Mouse (Mus musculus) lung, postnatal 14 days (tissue): ENCODE results near the gene Ebf1.

Source experiments
- DNase-seq: peaks from one replicate; pipeline ENCODE4 v3.0.0; 2021

The Ebf1 gene

DNA sequence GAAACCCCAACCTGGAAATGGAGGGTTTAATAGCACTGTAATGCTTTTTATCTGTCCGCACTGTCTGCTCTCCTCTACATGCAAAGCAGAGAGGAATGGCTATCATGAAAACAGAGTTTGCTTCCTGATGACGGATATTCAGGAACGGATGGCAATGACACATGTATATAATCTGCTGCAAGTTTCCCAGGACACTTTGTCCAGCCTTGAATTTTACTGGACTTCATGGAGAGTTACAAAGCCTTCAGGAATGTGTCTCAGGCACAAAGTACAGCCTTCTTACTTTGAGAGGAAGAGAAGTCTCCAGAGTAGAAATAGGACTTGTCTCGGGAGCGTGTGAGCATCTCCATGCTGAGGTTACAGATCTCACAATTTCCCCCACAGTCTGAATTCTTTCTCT lies 296.7 kb downstream of the Ebf1 start:
- DNase-seq, result no peak

DNA sequence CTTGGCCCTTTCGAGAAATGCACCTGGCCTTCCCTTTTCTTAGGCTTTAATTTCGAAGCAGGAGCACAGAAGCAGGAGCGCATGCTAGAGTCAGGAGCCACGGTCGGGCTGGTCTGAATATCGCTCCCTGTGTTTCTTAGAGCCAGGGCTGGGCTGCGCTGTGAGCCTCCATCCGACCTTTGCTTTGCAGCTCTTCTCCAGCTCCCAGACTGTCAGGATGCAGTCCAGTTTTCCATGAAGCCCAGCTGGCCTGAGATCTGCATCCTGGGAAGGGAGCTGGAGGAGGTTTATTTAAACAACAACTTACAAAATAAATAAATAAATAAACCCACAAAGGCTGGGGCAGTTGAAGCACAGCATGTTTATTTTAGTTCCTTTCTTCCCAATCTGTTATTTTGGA lies 299.9 kb downstream of the Ebf1 start:
- no peak for DNase-seq

DNA sequence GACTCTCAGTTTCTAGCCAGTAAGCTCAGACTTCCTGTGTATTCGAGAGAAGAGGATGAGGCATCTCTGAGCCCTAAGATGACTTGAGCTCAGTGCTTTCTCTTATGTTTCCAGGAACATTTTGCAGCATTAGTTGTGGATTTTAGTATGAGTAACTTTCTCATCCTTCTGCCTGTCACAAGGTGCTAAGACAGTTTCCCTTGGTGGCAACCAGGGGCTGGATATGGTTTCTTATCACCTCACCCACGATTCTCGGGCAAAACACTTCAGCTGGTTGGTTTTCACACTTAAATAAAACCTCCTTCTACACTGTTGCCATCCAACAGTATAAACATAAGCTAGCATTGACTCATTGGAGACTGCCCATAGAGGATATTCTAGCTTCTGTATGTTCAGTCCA lies 306.0 kb downstream of the Ebf1 start:
- no peak for DNase-seq

DNA sequence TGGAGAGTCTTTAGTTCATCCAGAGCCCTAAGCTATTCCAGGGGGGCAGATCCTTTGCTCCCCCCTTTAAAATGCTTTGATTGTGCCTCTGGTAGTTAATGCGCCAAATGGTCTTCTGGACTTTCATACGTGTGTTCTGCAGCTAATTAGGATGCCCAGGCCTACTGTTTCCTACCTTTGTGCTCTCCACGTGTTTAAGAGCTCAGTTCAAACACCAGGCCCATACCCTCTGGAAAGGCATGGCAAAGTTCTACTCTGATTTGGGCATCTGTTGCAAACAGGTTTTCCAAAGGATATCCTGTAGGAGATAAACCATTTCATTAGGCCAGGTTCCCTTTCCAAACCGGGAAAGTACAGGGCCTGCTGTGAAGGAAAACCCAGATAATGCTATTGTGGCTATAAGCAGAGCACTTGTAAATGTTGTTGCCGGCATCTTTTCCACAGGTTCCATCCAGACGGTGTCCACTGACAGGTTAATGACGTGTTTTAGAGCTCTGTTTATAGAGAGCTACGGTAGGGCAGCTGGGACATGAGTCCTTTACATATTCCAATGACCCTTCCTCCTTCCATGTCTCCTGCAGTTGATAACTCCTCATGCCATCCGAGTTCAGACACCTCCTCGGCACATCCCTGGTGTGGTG lies 306.9 kb downstream of the Ebf1 start:
- no peak for DNase-seq

DNA sequence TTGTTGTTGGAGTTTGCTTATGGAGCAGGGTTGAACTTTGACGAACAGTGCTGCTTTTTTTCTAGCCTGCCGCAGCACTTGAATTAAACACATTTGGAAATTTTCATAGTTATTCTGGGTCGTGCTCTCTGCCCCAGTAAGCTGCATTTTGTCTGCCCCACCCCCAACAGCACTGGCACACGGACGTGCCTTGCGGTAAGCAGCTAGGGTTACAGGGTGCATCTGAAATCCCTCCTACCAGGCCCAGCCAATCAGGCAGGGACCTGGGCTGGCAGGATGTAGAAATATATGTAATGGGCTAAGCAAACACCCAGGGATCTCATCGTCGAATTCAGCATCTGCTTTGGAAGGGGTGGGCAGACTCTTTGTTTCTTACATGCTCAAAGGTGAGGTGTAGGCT lies 307.8 kb downstream of the Ebf1 start:
- no peak for DNase-seq

DNA sequence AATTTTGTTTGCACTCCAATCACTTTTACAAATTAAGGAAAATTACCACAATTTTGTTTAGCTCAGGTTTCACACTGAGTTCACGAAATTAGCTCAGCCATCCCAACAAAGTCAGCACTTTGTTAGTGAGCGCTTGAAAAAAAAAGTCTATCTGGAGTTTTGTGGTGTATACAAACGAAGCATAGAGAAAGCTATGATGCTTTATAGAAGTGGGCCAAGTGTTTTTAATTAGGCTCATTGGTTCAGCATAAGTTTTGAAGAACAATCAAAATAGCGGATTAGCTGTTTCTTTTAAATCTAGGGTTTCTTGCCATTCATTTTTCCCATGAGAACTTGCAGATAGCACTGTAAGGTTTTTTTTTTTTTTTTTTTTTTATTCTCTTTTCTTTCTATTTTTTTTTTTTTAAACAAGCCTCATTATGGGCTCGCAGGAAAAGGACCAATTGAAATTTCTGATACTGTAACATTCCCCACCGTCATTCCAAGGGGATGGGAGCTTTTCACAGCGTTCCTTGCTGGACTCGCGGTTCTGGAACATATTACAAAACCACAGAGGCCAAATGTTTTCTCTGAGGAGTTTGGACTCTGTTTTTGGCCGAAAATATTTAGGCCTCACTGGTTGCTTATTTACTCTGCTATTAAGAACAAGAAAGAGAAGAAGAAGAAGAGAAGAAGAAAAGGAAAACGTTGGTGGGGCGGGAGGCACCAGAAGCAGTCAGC lies 308.8 kb downstream of the Ebf1 start:
- no peak for DNase-seq

DNA sequence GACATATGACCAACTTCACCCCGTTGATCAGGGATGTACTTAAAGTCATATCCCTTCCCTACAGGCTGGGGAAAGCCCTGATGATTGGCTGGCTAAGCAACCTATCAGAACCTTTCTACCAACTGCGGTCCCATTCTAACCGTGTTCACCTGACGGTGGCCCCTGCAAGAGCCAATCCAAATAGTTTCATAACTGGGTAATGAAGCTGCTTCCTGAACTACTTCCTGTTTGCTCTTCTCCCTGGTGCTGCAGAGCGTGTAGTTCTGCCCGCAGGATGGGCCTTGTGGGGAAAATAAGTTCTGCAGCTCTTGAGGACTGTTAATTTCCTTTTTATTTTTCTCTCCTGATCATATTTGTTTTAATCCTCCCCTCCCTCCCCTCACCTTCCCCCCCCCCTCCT lies 311.3 kb downstream of the Ebf1 start:
- DNase-seq, result no peak

DNA sequence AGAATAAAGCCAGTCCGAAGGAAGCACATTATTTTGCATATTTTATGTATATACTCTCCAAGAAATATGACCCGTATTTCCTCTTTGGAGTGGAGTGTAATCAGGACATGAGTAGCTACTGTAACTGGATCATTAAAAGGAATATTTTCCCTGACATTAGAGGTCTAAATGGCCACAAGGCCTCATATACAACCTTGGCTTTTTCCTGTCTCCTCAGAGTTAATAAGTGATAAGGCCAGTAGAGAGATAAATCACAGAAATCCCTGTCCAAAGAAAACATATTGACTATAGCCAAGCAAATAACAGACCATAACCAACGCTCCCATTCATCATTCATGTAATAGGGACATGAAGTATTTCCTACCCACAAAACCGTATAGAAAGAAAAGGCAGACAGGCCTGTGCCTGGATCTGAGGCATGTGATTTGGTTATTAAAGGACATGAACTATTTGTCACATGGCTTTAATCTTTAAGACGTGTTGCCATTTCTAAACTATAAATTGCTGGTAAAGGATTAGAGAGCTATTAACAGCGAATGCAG lies 315.9 kb downstream of the Ebf1 start:
- no peak for DNase-seq

DNA sequence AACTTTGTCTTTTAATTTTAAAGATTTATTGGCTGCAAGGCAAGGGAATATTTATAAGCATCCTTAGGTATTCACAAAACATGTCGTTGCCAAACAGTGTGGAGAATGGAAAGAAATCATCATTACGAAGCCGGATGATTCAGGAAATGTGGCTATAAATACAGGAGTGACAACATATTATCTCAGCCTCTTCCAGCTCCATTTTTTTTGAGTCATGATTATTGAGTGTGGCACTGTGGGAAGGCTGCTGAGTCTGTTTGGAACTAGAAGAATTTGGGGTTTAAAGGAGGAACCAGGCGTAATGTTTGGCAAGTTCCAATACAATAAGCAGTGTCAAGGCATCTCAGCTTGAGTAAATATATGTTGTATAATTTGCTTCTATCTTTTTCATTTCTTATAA lies 326.7 kb downstream of the Ebf1 start:
- DNase-seq, result no peak

DNA sequence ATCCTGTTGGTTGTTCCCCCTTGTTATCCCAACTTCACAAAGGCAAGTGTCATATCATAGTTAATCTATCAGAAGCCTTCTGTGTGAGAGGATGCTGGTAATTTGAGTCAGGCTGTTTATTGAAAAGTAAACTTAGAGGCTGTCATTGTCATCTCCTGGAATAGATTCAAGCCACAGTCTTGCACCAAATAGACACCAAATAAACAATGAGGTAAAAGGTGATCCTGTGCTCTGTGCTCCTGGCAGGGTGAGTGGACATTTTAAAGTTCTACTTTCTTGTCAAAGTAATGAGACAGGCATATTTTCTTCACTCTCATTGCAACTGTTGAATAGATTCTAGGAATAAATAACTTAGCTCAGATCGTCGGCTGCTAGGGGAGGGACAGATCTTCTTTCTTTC lies 327.3 kb downstream of the Ebf1 start:
- DNase-seq, result no peak

DNA sequence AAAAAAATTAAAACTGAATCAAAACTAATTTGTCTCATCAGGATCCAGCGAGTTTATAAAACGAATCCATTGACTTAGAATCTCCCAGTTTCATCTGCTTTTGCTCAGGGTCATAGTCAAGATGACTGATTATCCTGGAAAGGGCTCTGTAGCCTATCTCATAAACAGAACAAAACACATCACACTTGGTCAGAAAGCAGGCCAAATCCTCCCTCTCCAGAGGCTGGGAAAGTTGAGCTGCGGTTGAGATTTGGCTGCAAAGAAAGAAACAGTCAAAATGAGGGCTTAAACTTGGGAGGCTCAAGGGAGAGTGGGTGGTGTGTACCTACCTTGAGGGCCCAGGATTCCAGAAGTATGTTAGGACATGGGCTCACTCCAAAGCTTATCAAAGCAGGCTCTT lies 329.5 kb downstream of the Ebf1 start:
- no peak for DNase-seq

DNA sequence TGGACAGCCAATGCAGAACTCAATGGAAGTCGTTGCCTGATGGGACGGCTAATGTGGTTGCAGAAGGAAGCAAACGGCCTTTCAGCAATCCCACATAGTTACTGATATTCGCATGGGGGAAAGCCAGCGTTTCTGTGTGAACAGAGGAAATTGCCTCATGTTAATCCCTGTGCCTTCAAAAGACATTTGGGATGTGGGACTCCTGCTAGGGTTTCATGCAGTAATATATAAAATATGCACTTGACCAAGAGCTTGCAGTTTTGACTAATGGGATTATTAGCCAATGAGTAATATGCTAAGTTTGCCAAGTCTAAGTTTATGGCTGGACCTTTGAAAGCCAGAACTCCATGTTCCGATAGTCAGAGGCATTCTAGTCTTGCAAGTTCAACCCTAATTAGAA lies 331.4 kb downstream of the Ebf1 start:
- DNase-seq, result no peak

DNA sequence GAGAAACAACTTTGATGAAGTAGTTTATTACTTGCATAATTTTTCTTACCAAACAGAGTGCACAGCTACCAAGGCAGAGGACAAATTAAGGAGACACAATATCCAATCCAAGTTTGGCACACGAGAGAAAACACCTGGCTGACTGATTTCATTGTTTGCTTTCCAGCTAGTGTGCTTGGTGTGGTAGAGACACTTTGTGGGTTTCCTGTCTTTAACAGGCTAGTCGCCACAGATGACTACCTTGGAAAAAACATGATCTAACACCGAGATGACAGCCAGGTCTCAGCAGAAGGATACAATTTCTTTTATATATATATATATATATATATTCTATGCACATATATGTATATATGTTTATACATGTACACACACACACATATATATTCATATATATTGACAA lies 332.0 kb downstream of the Ebf1 start:
- DNase-seq, result no peak

DNA sequence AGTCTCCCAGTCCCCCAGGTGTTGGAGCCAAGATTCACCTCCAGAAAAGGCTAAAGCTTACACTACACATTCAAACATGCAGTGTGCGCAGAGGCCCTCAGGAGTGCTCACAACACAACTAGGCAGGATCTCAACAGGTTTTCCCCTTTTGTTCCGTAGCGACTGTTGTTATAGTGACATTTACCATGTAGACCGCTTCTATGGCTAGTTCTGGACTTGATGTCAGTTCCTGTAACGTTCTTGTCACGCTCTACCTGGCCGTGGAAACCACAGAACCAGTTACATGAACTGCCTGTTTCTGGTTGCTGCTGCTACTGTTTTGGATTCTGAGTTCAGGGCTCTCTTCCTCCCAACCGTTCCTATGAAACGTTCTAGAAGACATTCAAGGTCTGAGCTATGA lies 333.2 kb downstream of the Ebf1 start:
- DNase-seq, result no peak

DNA sequence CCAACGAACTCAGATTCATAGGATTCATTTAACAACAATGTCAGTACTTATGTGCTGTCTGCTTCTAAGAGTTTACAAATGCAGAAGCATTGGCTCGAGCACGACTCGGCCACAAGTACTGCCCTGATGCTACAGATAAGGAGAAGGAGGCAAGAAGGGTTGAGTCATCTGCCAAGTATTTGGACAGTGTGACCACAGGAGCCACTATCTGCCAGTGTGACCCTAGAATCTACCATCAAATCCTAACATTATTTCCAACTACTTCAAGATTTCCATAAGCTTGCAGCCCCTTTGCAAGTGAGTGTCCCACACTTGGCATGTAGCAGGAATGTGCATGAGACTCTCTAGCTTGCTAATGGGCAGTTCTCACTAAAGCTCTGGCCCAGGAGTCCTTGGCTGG lies 334.4 kb downstream of the Ebf1 start:
- DNase-seq, result no peak

DNA sequence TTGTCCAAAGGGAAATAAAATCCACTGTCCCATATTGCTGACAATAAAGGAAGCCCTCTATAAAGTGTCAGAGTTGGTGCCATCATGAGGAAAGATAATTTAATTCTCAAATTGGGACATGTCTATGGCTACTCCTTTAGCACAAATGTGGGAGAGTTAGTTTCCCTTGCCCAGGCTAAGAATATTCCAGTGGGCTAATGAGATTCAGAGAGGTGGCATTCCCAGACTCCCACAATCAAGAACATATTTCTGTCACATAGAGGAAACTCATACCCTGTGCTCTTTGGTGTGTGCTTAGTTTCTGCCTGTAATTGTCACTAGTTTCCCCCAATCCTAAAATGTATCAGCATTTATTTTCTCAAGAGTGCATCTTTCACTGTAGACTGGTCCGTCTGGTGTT lies 336.2 kb downstream of the Ebf1 start:
- DNase-seq, result no peak

DNA sequence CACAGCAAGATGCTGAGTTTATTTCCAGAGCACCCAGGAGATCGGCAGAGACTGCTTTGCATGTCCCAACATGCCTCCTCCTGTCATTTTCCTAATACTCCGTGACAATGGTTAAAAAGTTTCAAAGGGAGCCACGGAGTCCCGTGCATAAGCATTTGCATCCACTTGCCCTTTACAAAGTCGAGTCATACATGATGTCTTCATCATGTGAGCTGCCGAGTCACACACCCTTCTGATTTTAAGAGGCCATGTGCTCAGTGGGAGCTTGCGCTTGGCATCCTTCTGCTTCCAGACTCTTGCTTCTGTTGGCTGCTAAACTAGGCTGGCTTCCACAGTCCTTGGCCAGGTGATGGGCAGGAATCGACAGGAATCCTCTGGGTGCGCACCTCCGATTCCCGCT lies 336.7 kb downstream of the Ebf1 start:
- DNase-seq, result no peak

DNA sequence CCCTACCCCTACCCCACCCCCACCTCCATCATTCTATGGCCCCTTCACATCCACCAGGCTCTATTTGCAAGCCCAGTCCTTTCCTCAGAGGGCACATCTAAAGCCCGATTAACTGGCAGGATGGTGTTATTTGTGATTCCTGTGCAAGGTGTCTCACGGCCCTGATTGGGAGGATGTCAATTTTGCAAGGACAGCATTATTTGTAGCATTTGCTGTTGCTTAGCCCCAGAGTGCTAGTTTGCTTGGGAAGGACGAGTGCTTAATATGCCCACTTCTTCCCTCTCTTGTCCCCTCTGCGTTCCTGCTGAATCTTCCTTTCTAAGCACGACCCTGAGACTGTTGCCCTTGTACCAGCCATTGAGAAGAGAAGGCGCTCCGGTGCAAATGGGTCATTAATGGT lies 337.2 kb downstream of the Ebf1 start:
- DNase-seq, result no peak

DNA sequence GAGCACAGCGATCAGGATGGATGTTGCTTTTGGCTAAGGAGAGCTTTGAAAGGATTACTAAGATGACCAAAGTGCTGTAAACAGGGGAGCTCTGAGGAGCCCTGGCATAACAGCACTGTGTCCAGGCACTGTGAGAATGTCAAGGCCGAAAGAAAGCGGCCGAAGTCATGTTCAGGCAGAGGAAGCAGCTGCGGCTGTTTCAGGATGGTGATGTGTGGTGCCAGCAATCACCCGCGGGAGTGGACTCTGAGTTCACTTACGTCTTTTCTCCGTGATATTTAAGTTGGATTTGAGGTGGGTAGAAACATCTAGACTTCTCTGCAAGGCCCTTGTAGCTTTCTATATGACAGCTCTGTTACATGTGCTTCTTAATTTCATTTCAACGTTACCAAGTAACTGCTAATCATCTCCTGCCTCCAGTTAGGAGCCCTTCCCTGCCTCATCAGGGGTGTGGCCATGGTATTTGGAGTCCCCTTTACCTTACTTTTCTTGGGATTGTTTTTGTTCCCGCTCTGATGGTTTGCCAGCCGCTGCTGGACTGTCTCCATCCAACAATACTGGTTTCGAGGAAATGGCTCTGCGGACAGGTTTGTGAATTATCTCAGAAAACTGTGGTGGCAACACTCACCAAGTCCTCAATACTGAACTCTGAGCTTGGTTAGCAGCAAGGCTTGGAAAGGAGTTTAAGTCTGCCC lies 345.8 kb downstream of the Ebf1 start:
- no peak for DNase-seq

DNA sequence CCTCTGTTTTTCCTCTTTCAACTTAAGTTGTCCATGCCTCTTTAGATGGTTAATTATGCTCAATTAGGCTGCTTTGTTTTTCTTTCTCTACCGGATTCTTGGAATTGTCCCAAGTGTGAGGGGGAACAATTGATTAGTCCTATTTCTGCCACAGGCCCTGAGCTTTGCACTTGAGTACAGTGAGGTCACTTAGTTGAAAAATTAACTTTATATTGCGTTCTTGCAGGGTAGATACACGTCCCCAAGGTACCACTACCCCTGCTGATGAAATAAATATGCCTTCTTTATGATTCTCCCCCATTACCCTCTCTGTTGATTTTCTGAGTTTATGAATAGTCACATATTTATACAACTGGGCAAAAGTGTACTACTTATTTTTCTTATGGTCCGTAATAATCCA lies 351.9 kb downstream of the Ebf1 start:
- DNase-seq, result no peak

DNA sequence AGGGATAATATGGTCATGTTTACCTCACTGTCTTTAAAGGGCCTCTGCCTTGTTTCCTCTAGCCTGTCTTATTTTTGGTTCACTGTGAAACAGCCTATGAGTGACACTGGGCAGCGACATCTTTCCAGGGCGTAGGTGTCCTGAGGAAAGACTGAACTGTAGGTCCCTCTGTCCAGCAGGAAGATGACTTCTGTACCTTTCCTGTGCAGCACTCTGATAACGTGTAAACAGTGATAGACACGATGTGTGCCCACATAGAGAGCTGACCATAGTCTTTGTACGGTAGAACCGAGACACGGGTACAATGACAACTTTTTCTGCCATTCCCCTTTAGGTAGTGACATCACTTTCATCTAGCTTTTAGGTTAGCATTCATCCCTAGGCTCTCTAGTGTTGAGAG lies 357.2 kb downstream of the Ebf1 start:
- no peak for DNase-seq

DNA sequence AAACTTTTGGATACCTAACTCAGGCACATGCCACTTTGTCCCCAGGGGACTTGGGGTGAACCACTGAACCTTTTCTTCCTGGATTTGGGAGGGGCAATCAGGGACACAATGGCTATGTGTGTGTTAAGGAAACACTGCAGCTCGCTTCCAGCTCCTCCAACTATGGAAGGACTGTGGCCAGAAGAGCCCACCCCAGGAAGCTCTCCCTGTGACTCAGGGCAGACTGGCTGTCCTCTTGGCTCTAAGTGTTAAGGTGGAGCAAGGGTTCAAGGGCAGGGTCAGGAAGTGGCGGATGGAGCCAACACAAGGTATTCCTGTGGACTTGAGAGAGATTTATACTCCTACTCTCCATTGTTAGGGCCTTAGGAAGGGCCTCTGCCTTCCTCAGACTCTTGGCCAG lies 358.0 kb downstream of the Ebf1 start:
- DNase-seq, result no peak

DNA sequence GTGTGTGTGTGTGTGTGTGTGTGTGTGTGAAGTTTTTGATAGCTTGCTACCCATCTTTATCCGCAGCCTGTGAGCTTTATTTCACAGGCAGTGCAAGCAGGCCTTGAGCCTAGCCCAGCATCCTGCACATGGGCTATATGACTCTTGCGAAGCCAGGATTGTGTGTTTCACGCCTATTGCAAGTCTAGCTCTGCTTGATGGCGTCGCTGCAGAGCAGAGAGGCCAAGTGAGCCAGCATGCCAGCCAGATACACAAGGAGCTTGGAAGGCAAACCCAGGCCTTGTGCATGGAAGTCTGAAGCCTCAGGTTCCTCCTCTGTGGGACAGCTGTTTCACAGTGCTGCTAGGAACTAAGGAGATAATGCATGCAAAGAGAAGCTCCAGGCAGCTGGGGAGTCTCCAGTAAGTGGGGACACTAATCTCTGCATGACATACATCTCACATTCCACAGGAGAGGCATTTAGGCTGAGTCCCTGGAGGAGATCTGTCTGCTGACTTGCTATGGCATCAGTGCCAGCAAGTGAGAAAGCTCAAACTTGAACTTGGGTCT lies 359.2 kb downstream of the Ebf1 start:
- no peak for DNase-seq

DNA sequence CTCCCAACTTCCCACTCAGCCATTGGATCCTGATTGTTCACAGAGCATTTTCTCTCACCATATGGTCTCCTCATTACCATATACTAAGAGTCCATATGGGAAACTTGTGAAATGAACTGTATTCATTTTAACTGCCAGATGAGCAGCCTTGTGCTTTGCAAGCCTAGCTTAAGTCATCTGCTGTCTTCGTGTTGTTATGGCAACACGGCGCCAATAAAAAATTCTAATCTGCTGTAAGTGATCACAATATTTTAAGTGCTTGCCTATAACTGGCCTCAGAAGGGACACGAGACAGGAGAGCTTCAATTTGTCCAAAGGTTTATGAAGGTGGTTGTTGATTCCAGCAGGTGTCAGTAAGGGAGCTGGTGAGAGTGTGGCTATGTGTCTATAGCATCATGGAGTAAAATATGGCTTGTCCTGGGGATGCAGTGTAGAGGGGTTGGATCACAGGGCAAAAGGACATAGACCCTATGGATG lies 360.8 kb downstream of the Ebf1 start:
- DNase-seq, result no peak
